Mouse (Mus musculus) liver, embryonic 11.5 days (tissue): Measurements from ENCODE around the gene Stat5a. TPM values are rescaled to one million over a fixed set of nuclear protein-coding genes. Genes with fewer than 3 reads are reported as not detected.

ENCODE experiments used
- ATAC-seq: fragments of 200-750 bp; cut with Nextera tagmentation; replicated peaks from 2 replicates; pipeline ENCODE4 v1.8.0; 2017; ENCODE audit warnings: moderate number of reproducible peaks, mild to moderate bottlenecking, moderate TSS enrichment, moderate library complexity; ENCODE audit not compliant: low FRiP score
- DNase-seq: peaks from one replicate; pipeline ENCODE4 v3.0.0-alpha.2; 2017; ENCODE audit warnings: low spot score
- H3K27ac ChIP-seq: fragments of 300-500 bp; sonication (generic); 2 replicates; pipeline ENCODE4 v1.5.1; 2014; ENCODE audit warnings: mild to moderate bottlenecking, low read depth, low read length, control low read depth
- H3K27me3 ChIP-seq: fragments of 300-500 bp; sonication (generic); replicated peaks from 2 replicates; pipeline ENCODE4 v1.6.1; 2014; ENCODE audit warnings: low read length, mixed read lengths; ENCODE audit not compliant: control insufficient read depth, insufficient read depth
- H3K36me3 ChIP-seq: fragments of 300-500 bp; sonication (generic); 2 replicates; pipeline ENCODE4 v1.6.1; 2014; ENCODE audit warnings: mild to moderate bottlenecking, low read length, moderate library complexity, mixed read lengths; ENCODE audit not compliant: control insufficient read depth, insufficient read depth
- H3K4me1 ChIP-seq: fragments of 300-500 bp; sonication (generic); replicated peaks from 2 replicates; pipeline ENCODE4 v1.6.1; 2014; ENCODE audit warnings: low read length, mixed read lengths; ENCODE audit not compliant: control insufficient read depth, insufficient read depth
- H3K4me2 ChIP-seq: fragments of 300-500 bp; sonication (generic); 2 replicates; pipeline ENCODE4 v1.6.1; 2014; ENCODE audit warnings: mild to moderate bottlenecking, control low read depth, moderate library complexity
- H3K4me3 ChIP-seq: fragments of 300-500 bp; sonication (generic); 2 replicates; pipeline ENCODE4 v1.5.1; 2014; ENCODE audit warnings: low read depth, low read length, control low read depth
- H3K9ac ChIP-seq: fragments of 300-500 bp; sonication (generic); 2 replicates; pipeline ENCODE4 v1.6.1; 2014; ENCODE audit warnings: low read depth, low read length, control low read depth
- H3K9me3 ChIP-seq: fragments of 300-500 bp; sonication (generic); 2 replicates; pipeline ENCODE4 v1.6.1; 2016; ENCODE audit warnings: low read length, inconsistent platforms, mixed read lengths; ENCODE audit not compliant: control insufficient read depth
- WGBS: fragments of 180-500 bp; shearing (Covaris S2); extraction: QIAGEN DNeasy Blood & Tissue Kit; methylation state at CpG from one replicate; pipeline ENCODE4 v1.1.7; 2014; 5-methylcytosine and 5-hydroxymethylcytosine counted together
- polyA plus RNA-seq: library from polyadenylated mRNA; unstranded; fragments of >200 nt; fragmentation: Nextera tagmentation; extraction: Ambion mirVana; gene quantifications from 2 replicates; pipeline ENCODE4 v1.2.1, GENCODE M21; 2014

The Stat5a gene
- polyA plus RNA-seq, 1 experiment from 2014 or later = 26.3 TPM

- Histone ChIP-seq H3K9me3 (no peaks in the 10 kb centered on the region), H3K4me2 (no peak overlapping the region), H3K36me3 (peaks cover 7% of the 10 kb centered on the region; the same call in 1 of the 2 replicates), H3K9ac (no peak overlapping the region), H3K27me3 (no peaks in the 10 kb centered on the region), H3K4me3 (no peak overlapping the region), H3K4me1 (peaks cover 52% of the 10 kb centered on the region), H3K27ac (no peak overlapping the region)
- WGBS = 78% methylated on average over 13 of the region's 13 CpGs
- no peak for ATAC-seq
- DNase-seq = no peak
Measured at GRCm38 (mm10) chr11:100826161-100826866, 32.8 kb upstream of the Stat5a start.

- peaks cover 7% of the 10 kb centered on the region; the same call in 1 of the 2 replicates for H3K36me3 ChIP-seq
- WGBS = 48% methylated on average over 10 of the region's 10 CpGs
- no peak for ATAC-seq
- H3K9me3 ChIP-seq = no peaks in the 10 kb centered on the region
- no peaks in the 10 kb centered on the region for H3K27me3 ChIP-seq
- H3K27ac ChIP-seq = 0 out of 2 replicates have a peak overlapping the region, but pooled peaks have one; percentile 22
- no peak overlapping the region for H3K9ac ChIP-seq
- no peak for DNase-seq
- H3K4me2 ChIP-seq = no peak overlapping the region
- H3K4me3 ChIP-seq = no peak overlapping the region
- H3K4me1 ChIP-seq = peaks cover 43% of the 10 kb centered on the region
Measured at GRCm38 (mm10) chr11:100828676-100829151, 30.4 kb upstream of the Stat5a start.

- peaks cover 7% of the 10 kb centered on the region; the same call in 1 of the 2 replicates for H3K36me3 ChIP-seq
- H3K4me2 ChIP-seq = no peak overlapping the region
- no peak overlapping the region for H3K9ac ChIP-seq
- ATAC-seq (no peak), DNase-seq (no peak)
- H3K4me3 ChIP-seq = no peak overlapping the region
- H3K27ac ChIP-seq = no peak overlapping the region
- no peaks in the 10 kb centered on the region for H3K9me3 ChIP-seq
- 84% methylated on average over 12 of the region's 12 CpGs for WGBS
- H3K4me1 ChIP-seq = peaks cover 34% of the 10 kb centered on the region
- H3K27me3 ChIP-seq = no peaks in the 10 kb centered on the region
Measured at GRCm38 (mm10) chr11:100829691-100830090, 29.5 kb upstream of the Stat5a start.

- Histone ChIP-seq H3K4me3 (no peak overlapping the region), H3K36me3 (peaks cover 10% of the 10 kb centered on the region), H3K27ac (no peak overlapping the region; the same call in 1 of the 2 replicates), H3K27me3 (no peaks in the 10 kb centered on the region), H3K9me3 (no peaks in the 10 kb centered on the region), H3K9ac (no peak overlapping the region), H3K4me2 (no peak overlapping the region), H3K4me1 (peaks cover 27% of the 10 kb centered on the region)
- no peak for DNase-seq
- ATAC-seq = no peak
- WGBS = 83% methylated on average over 10 of the region's 10 CpGs
Measured at GRCm38 (mm10) chr11:100831396-100831795, 27.8 kb upstream of the Stat5a start.

- 66% methylated on average over 7 of the region's 7 CpGs for WGBS
- Histone ChIP-seq H3K9ac (no peak overlapping the region), H3K36me3 (peaks cover 13% of the 10 kb centered on the region; the same call in 1 of the 2 replicates), H3K4me3 (no peak overlapping the region), H3K27ac (no peak overlapping the region), H3K4me2 (no peak overlapping the region), H3K27me3 (no peaks in the 10 kb centered on the region), H3K4me1 (peaks cover 18% of the 10 kb centered on the region), H3K9me3 (peaks cover 2% of the 10 kb centered on the region; the same call in 1 of the 2 replicates)
- ATAC-seq (no peak), DNase-seq (no peak)
Measured at GRCm38 (mm10) chr11:100833466-100833865, 25.7 kb upstream of the Stat5a start.

- H3K4me1 ChIP-seq = peaks cover 17% of the 10 kb centered on the region
- H3K27ac ChIP-seq = no peak overlapping the region
- no peak overlapping the region for H3K4me2 ChIP-seq
- no peak overlapping the region for H3K9ac ChIP-seq
- no peak overlapping the region for H3K4me3 ChIP-seq
- 75% methylated on average over 9 of the region's 9 CpGs for WGBS
- ATAC-seq (no peak), DNase-seq (no peak)
- no peaks in the 10 kb centered on the region for H3K27me3 ChIP-seq
- H3K36me3 ChIP-seq = peaks cover 9% of the 10 kb centered on the region; the same call in 1 of the 2 replicates
- H3K9me3 ChIP-seq = peaks cover 2% of the 10 kb centered on the region; the same call in 1 of the 2 replicates
Measured at GRCm38 (mm10) chr11:100836923-100837702, 22.0 kb upstream of the Stat5a start.

GRCm38 (mm10) chr11:100838894-100839293 is 20.3 kb upstream of the Stat5a start:
- ATAC-seq (no peak), DNase-seq (no peak)
- Histone ChIP-seq H3K36me3 (peaks cover 9% of the 10 kb centered on the region; the same call in 1 of the 2 replicates), H3K4me3 (no peak overlapping the region), H3K27ac (no peak overlapping the region), H3K9ac (no peak overlapping the region), H3K27me3 (no peaks in the 10 kb centered on the region), H3K4me1 (peaks cover 12% of the 10 kb centered on the region), H3K9me3 (peaks cover 2% of the 10 kb centered on the region; the same call in 1 of the 2 replicates), H3K4me2 (no peak overlapping the region)
- 84% methylated on average over 9 of the region's 9 CpGs for WGBS

GRCm38 (mm10) chr11:100839523-100839922 is 19.6 kb upstream of the Stat5a start:
- DNase-seq (no peak), ATAC-seq (no peak)
- 77% methylated on average over 8 of the region's 8 CpGs for WGBS
- Histone ChIP-seq H3K36me3 (peaks cover 9% of the 10 kb centered on the region; the same call in 1 of the 2 replicates), H3K27ac (no peak overlapping the region), H3K4me3 (no peak overlapping the region), H3K9me3 (peaks cover 2% of the 10 kb centered on the region; the same call in 1 of the 2 replicates), H3K4me1 (peaks cover 12% of the 10 kb centered on the region), H3K9ac (no peak overlapping the region), H3K27me3 (no peaks in the 10 kb centered on the region), H3K4me2 (no peak overlapping the region)
